Mouse (Mus musculus) lung, postnatal 0 days (tissue): ENCODE measurements around the gene Lonp2. TPM values are rescaled to one million over a fixed set of nuclear protein-coding genes. Genes with fewer than 3 reads are reported as not detected.

Source experiments
- ATAC-seq: fragments of 200-750 bp; cut with Nextera tagmentation; 2 replicates; pipeline ENCODE4 v1.8.0; 2017; ENCODE audit warnings: moderate library complexity
- DNase-seq: peaks from one replicate; pipeline ENCODE4 v3.0.0-alpha.2; 2016; ENCODE audit warnings: low spot score
- H3K27ac ChIP-seq: fragments of 300-500 bp; sonication (generic); 2 replicates; pipeline ENCODE4 v1.5.1; 2014; ENCODE audit warnings: antibody characterized with exemption, mild to moderate bottlenecking, low read length, mixed read lengths
- H3K27me3 ChIP-seq: fragments of 300-500 bp; sonication (generic); replicated peaks from 2 replicates; pipeline ENCODE4 v1.6.1; 2014; ENCODE audit warnings: low read length, mixed read lengths; ENCODE audit not compliant: insufficient read depth
- H3K36me3 ChIP-seq: fragments of 300-500 bp; sonication (generic); 2 replicates; pipeline ENCODE4 v1.6.1; 2014; ENCODE audit warnings: low read length, mixed read lengths; ENCODE audit not compliant: insufficient read depth
- H3K4me1 ChIP-seq: fragments of 300-500 bp; sonication (generic); 2 replicates; pipeline ENCODE4 v1.6.1; 2014; ENCODE audit warnings: antibody characterized with exemption, low read depth, low read length, mixed read lengths; ENCODE audit not compliant: insufficient read depth
- H3K4me2 ChIP-seq: fragments of 300-500 bp; sonication (generic); replicated peaks from 2 replicates; pipeline ENCODE4 v1.6.1; 2014; ENCODE audit warnings: low read depth, mild to moderate bottlenecking, low read length, moderate library complexity, mixed read lengths
- H3K4me3 ChIP-seq: fragments of 300-500 bp; sonication (generic); 2 replicates; pipeline ENCODE4 v1.5.1; 2014; ENCODE audit warnings: low read depth, low read length
- H3K9ac ChIP-seq: fragments of 300-500 bp; sonication (generic); replicated peaks from 2 replicates; pipeline ENCODE4 v1.6.1; 2014; ENCODE audit warnings: low read depth, mild to moderate bottlenecking
- H3K9me3 ChIP-seq: fragments of 300-500 bp; sonication (generic); 2 replicates; pipeline ENCODE4 v1.6.1; 2016; ENCODE audit warnings: low read length, mixed read lengths
- CTCF ChIP-seq: IDR thresholded peaks from 2 replicates; pipeline ENCODE4 v1.5.1; 2016; ENCODE audit warnings: antibody characterized with exemption, mild to moderate bottlenecking
- EP300 ChIP-seq: IDR thresholded peaks from 2 replicates; pipeline ENCODE4 v1.6.1; 2016; ENCODE audit warnings: antibody characterized with exemption, mild to moderate bottlenecking, control low read depth
- WGBS: fragments of 180-500 bp; shearing (Covaris S2); extraction: QIAGEN DNeasy Blood & Tissue Kit; methylation state at CpG from one replicate; pipeline ENCODE4 v1.1.7; 2014; 5-methylcytosine and 5-hydroxymethylcytosine counted together
- polyA plus RNA-seq: library from polyadenylated mRNA; unstranded; fragments of >200 nt; fragmentation: Nextera tagmentation; extraction: Ambion mirVana; gene quantifications from 2 replicates; pipeline ENCODE4 v1.2.1, GENCODE M21; 2015

Lonp2 gene
- polyA plus RNA-seq, 1 experiment from 2014 or later: 37.9 TPM

DNA sequence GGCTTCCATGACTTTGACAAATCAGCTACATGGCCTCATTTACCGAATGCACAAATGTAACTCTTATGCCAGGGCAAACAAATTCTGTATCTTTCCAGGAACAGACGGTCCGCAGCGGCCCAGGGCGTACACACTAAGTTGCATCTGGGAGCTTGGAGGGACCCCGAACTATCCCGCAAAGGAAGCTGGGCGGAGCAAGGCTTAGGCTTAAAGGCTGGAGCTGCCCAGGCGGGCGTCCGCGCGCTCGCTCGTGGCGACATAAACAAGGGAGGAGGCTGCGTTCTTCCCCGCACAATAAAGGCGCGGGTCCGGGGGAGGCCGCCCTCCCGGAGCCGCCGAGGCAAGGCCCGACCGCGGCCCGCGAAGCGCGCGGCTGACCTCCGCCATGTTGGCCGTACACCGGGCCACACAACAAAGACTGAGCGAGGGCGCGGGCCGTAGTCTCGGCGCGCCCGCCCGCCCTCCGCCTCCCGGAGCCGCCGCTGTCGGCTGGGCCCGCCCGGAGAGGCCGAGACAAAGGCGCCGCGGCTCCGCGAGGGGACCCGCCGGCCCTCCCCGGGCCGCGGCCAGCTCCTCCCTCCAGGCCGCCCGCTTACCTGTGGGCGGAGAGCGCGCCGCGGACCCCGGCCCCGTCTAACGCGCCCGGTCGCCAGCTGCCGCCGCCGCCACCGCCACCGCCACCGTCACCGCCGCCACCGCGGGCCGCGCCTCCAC, 121.5 kb downstream of the Lonp2 start, which contains the start of the genes Gm10638 and Siah1a:
Gene Gm10638, plus strand, starts transcription at position 479 of the 714 bp plus-strand sequence.
Gene Siah1a, minus strand, starts transcription at position 714 of the 714 bp plus-strand sequence.
- Histone ChIP-seq H3K4me3 (peak within 1 kb of the TSS; percentile 98), H3K9ac (peak within 1 kb of the TSS; percentile 98), H3K9me3 (no peaks in the 10 kb centered on the region), H3K27me3 (no peaks in the 10 kb centered on the region), H3K27ac (peak within 1 kb of the TSS; percentile 98), H3K36me3 (no peaks in the 10 kb centered on the region), H3K4me1 (peaks cover 7% of the 10 kb centered on the region; the same call in 1 of the 2 replicates), H3K4me2 (peak within 1 kb of the TSS; percentile 70)
- ATAC-seq (peak; percentile 79), DNase-seq (peak; percentile 76)
- TF ChIP-seq EP300: no peak
- no peak for TF ChIP-seq CTCF
- under 1% methylated on average over 40 of the region's 88 CpGs for WGBS

DNA sequence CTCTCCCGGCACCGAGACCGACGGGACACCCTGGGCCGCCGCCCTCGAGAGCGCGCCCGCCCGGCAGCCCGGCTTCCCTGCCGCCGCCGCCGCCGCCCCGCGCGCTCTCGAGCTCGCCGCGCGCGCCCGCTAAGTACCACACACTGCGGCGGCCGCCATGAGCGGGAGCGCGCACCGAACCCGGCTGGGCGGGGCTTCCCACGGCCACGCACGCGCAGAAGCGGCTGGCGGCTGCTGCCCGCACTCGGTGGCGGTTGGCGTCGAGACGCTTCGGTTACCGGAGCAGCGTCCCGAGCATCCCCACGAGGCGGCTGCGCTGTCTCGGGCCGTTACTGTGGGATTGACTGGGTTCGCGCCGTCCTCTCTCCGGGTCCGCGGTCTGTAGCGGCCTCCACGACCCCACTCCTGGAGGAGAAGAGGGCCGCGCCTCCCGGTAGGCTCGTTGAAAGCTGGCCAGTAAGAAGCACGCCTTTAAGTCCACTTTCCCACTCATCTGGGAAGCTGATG, 122.1 kb downstream of the Lonp2 start:
- H3K36me3 ChIP-seq: no peaks in the 10 kb centered on the region
- ATAC-seq (peak; percentile 92), DNase-seq (peak; percentile 92)
- H3K9me3 ChIP-seq: no peaks in the 10 kb centered on the region
- peak overlapping the region; percentile 98 for H3K27ac ChIP-seq
- no peaks in the 10 kb centered on the region for H3K27me3 ChIP-seq
- H3K4me2 ChIP-seq: peak overlapping the region; percentile 70
- 0% methylated on average over 38 of the region's 70 CpGs for WGBS
- peak overlapping the region; percentile 98 for H3K9ac ChIP-seq
- H3K4me1 ChIP-seq: peaks cover 7% of the 10 kb centered on the region; the same call in 1 of the 2 replicates
- peak overlapping the region; percentile 98 for H3K4me3 ChIP-seq
- no peak for TF ChIP-seq CTCF
- TF ChIP-seq EP300: no peak

DNA sequence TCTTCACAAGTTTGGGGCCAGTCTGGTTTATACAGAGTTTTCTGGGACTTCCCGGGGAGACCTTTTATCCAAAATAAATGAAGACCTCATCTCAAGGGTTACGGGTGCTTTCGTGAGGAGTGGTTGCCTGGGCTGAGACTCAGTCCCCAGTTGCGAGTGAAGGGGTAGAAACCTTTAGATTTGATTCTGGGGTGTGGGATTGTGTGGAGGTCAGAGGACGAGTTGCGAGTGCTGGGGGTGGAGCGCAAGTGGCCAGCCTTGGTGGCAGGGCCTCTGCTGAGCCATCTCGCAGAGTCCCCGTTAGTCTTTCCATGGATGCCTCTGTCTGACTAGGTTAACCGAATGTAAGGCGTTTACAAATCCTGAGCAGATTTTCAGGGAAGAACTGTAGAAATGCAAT, 122.7 kb downstream of the Lonp2 start:
- Histone ChIP-seq H3K4me2 (peak overlapping the region; percentile 70), H3K9me3 (no peaks in the 10 kb centered on the region), H3K4me3 (peak overlapping the region; percentile 98), H3K4me1 (peaks cover 7% of the 10 kb centered on the region; the same call in 1 of the 2 replicates), H3K9ac (peak overlapping the region; percentile 98; the same call in 1 of the 2 replicates), H3K27me3 (no peaks in the 10 kb centered on the region), H3K27ac (peak overlapping the region; percentile 98), H3K36me3 (no peaks in the 10 kb centered on the region)
- no peak for ATAC-seq
- WGBS: 2% methylated on average over 11 of the region's 11 CpGs
- TF ChIP-seq CTCF (no peak), EP300 (no peak)
- no peak for DNase-seq

DNA sequence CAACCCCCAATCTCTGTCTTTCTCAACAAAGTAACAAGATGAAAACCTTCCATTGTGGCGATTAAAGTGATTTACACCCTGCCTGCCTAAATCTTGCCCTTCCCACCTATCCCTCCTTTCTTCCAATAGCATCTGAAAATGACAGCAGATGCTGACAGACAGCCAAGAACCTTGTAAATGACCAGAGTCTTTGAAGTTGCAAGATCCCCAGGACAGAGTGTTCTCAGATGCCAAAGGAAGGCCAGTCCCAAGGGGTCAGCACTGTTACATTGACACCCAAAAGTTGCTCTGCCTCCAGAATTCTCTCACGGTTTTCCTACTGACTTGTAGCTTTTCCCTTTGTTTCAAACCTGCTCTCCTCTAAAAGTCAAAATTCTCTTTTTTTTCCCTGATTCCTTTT, 126.0 kb downstream of the Lonp2 start:
- ATAC-seq: no peak
- Histone ChIP-seq H3K9ac (no peak overlapping the region), H3K4me3 (no peak overlapping the region), H3K4me1 (no peaks in the 10 kb centered on the region), H3K36me3 (no peaks in the 10 kb centered on the region), H3K9me3 (no peaks in the 10 kb centered on the region), H3K27ac (no peak overlapping the region), H3K27me3 (no peaks in the 10 kb centered on the region), H3K4me2 (no peak overlapping the region)
- TF ChIP-seq CTCF: no peak
- no peak for TF ChIP-seq EP300
- WGBS: 49% methylated on average over 2 of the region's 2 CpGs
- no peak for DNase-seq

DNA sequence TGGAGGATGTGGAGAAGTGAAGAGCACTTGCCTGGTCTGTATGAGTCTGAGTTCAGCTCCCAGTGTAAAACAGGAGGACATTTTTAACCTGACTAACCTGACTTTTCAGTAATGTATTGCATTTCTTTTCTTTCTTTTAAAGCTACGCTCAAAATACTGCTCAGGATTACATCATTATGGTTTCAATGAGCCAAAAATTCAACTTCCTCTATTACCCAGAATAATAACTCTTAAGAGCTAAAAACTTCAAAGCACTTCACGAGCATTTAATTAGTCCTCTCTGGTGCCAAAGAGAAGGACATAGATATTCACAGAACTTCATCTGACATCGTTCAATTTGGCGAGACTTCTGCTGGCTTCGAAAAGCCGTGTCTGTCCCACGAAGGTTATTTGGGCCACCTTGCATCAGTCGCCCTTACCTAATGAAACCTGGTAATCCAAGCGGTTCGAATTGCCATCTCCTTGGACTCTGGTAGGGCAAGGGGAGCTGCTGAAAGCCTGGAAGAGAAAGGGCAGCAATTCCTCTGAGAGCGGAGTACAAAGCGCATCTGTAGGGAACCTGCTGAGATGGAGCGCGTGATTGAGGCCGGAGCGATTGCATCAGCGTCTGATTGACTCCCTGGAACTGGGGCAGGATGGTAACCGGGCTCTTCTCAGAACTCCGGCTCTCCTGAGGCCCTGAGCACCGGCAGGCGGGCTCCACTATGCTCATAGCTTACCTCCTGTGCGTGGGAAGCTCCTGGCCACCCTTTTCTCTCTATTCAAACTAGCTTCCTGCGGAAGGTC, 133.3 kb downstream of the Lonp2 start:
- TF ChIP-seq CTCF (no peak), EP300 (no peak)
- peak; percentile 49 for DNase-seq
- H3K4me1 ChIP-seq: peaks cover 4% of the 10 kb centered on the region; the same call in 1 of the 2 replicates
- H3K27ac ChIP-seq: peak overlapping the region; percentile 22
- no peak overlapping the region for H3K9ac ChIP-seq
- peak overlapping the region; percentile 9 for H3K4me2 ChIP-seq
- H3K27me3 ChIP-seq: no peaks in the 10 kb centered on the region
- no peaks in the 10 kb centered on the region for H3K36me3 ChIP-seq
- H3K4me3 ChIP-seq: no peak overlapping the region
- ATAC-seq: peak; percentile 58
- no peaks in the 10 kb centered on the region for H3K9me3 ChIP-seq
- WGBS: 24% methylated on average over 23 of the region's 23 CpGs

DNA sequence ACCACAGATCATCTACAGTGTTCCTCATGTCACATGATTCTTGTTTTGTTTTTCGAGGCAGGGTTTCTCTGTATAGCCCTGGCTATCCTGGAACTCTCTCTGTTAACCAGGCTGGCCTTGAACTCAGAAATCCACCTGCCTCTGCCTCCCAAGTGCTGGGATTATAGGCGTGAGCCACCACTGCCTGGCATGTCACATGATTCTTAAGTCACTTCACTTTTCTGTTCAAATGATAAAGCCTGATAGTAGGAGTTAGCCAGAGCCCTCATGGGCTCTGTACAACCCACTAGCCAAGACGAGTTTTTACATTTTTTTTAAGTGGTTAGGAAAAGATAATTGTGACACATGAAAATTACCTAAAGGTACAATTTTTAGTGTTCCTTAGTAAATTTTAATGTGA, 134.8 kb downstream of the Lonp2 start:
- no peak overlapping the region for H3K4me3 ChIP-seq
- no peaks in the 10 kb centered on the region for H3K9me3 ChIP-seq
- H3K36me3 ChIP-seq: no peaks in the 10 kb centered on the region
- H3K9ac ChIP-seq: no peak overlapping the region
- H3K4me1 ChIP-seq: peaks cover 4% of the 10 kb centered on the region; the same call in 1 of the 2 replicates
- 45% methylated on average over 3 of the region's 3 CpGs for WGBS
- H3K27me3 ChIP-seq: no peaks in the 10 kb centered on the region
- ATAC-seq (peak; percentile 49), DNase-seq (no peak)
- H3K27ac ChIP-seq: no peak overlapping the region
- H3K4me2 ChIP-seq: no peak overlapping the region
- TF ChIP-seq CTCF (no peak), EP300 (no peak)
